Mouse (Mus musculus) kidney, adult 11 months (tissue): Measurements from ENCODE around the gene Fbxl22.
A peak's percentile ranks its signal among the peaks of the same experiment; 100 is the strongest.

Experiments
- DNase-seq: peaks from one replicate; pipeline ENCODE4 v3.0.0; 2022

The Fbxl22 gene

DNA sequence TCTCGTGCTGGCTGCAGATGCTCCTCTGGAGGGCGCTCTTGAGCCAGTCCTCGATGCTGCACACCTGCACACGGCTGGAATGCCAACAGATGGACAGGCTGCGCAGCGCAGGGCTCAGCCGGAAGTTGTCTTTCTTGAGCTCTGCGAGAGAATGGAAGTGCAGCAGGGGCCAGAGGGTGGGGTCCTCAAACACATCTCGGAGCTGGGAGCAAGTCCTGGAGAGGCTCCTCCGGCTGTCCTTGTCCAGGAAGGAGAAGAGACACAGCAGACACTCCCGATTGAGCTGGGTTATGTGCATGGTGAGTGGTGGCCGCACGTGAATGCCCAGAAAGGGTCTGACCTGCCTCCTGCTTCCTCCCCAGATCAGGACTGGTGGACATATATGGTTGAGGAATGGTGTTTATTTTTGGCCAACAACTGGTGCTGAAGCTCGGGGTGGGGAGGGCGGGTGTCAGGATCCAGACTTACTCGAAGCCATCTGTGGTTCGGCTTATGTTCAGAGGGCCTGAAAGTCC is at the start of gene Fbxl22:
Fbxl22 (minus strand) TSS at position 338 of the 515 bp plus-strand sequence.
- DNase-seq: peak; percentile 80

GRCm38 (mm10) chr9:66562215-66562614 is 47.8 kb upstream of the Fbxl22 start:
- no peak for DNase-seq

- DNase-seq: peak; percentile 50
These were observed 47.1 kb upstream of the Fbxl22 start for GRCm38 (mm10) chr9:66561496-66561895.

- no peak for DNase-seq
These were observed 46.3 kb upstream of the Fbxl22 start for GRCm38 (mm10) chr9:66560728-66561127.

DNA sequence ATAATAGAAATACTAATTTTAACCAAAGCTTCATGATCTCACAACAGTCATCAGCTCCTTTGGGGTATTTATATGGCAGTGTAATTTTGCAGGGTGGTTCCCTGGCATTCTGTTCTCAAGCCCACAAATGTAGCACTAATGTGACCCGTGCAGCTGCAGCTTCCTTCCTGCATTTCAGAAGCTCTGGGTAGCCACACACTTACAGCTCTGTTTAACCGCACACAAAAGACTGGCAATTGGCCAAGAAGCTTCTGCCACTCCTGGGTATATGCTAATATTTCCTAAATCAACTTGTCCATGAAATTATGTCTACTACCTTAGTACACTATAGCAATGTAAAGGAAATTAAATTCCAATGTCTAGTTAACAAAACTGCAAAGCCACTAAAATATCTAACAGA is 45.9 kb upstream of the Fbxl22 start:
- no peak for DNase-seq

GRCm38 (mm10) chr9:66558971-66559370 is 44.6 kb upstream of the Fbxl22 start:
- peak; percentile 44 for DNase-seq

GRCm38 (mm10) chr9:66542785-66543184 is 28.4 kb upstream of the Fbxl22 start:
- no peak for DNase-seq

GRCm38 (mm10) chr9:66521595-66521994 is 7.2 kb upstream of the Fbxl22 start:
- no peak for DNase-seq

- no peak for DNase-seq
These were observed 5.9 kb upstream of the Fbxl22 start for GRCm38 (mm10) chr9:66520299-66520698.

DNA sequence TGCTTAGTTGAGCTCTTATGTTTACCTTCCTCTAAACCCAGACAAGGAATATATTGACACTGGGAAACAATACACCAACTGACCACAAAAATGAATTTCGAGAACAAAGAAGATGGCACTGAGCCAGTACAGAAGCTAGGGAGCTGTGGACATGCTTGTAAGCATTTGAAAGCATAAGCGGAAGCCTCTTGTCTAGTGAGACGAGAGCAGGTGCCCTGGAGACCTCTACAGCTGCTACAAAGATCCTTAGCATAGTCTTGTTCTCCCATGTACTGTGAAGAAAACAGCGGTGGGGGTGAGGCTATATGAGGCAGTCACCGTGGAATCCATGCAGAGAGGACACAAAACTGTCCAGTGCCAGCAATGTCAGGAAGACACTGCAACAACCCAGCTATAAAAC is 4.5 kb upstream of the Fbxl22 start:
- no peak for DNase-seq

DNA sequence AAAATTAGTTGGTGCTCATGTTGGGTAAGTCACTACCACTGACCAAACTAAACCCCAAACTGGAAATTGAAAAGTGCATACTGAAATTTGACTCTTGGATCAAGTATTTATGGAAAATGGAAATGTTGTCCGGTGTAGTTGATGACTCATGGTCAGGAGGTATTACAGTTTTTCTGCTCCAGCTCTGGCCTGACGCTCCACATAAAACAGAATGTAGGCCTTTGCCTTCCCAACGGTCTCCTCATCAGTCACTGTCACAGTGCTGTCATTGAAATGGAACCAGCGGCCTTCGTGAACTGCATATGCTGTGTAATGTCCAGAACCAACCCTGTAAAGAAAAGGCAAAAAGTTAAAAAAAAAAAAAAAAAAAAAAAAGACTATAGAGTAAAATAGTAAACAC is 3.9 kb upstream of the Fbxl22 start:
- no peak for DNase-seq

DNA sequence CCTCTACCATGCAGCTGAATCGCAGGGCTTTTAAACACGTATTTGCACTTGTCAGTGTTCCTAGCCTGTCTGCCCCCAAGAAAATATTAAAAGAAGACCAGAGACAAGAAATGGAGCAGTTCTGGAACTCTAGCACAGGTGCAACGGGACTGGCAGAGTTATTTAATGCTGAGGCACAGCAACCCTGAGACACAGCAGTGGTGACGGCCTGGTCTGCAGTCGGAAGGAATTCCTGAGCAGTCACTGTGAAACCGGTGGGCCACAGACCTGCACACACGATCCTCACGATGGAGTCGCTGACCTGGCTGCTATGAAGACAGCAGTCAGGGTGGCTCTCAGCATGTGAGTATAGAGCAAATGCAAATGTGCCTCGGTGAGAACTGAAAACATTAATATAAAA is 3.4 kb upstream of the Fbxl22 start:
- DNase-seq: no peak

GRCm38 (mm10) chr9:66516296-66516940 is 2.0 kb upstream of the Fbxl22 start:
- no peak for DNase-seq

DNA sequence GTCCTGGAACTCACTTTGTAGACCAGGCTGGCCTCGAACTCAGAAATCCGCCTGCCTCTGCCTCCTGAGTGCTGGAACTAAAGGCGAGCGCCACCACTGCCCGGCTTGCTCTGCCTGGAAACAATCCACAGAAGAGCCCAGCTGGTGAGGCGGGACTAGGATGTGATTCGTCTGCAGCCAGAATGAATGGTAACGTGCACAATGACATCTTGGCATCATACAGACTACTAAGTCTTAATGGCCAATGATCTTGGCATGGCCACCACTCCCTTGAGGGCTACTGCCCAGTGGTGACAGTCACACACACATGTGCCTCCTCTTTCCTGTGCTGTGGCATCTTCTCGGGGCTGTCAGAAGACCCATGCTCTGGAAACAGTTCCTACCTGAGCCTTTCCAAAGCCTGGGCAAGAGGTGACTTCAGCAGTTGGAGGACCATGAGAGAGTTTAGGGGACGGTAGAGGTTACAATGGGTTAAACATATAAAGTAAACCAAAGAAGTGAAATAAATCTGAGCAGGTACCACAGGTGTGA is 1.4 kb upstream of the Fbxl22 start:
- no peak for DNase-seq

GRCm38 (mm10) chr9:66515115-66515514 is 722 bp upstream of the Fbxl22 start:
- no peak for DNase-seq

DNA sequence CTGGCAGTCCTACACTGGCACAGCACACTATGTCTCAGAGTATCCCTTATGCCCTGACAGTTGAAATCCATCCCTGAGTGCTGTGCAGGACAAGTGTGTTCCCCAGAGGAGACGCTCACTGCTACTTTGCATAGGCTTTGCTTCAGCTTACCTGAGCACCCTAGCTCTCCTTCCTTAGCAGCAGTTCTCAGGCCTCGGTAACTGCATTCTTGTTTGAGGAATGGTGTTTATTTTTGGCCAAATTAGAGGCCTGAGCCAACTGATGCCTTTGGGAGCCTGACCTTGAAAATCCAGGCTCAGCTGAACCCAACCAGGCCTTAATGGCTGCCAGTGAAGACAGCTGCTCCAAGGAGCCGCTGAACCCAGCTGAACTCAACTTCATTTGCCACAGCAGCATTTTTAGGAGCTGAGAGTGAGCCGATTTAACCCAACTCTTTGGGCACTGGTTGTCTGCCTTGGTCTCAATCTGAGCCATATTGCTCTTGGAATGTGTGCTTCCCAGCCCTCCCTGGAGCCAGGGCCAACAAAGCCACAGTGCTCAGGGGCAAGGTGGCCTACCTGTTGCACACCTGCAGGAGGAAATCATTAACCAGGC is 635 bp downstream of the Fbxl22 start:
- DNase-seq: no peak

DNA sequence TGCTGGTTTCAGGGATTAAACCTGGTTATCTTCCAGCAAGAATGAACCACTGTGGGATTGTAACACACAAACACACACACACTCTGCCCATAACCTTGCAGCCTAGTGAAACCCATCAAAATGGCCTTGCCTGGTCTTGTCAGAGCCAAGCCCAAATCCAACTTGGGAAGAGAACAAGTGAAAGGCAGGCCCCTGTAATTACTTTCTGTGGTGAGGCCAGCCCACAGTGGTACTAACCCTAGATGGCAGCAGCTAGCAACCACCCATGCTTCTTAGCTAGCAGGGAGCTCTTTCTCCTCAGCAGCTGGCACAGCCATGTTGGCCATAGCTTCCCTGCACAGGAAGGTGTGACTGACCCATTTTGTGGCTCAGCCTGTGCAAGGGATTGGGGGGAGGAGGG is 1.2 kb downstream of the Fbxl22 start:
- peak; percentile 28 for DNase-seq

GRCm38 (mm10) chr9:66512351-66512671 is 2.1 kb downstream of the Fbxl22 start:
- peak; percentile 91 for DNase-seq

DNA sequence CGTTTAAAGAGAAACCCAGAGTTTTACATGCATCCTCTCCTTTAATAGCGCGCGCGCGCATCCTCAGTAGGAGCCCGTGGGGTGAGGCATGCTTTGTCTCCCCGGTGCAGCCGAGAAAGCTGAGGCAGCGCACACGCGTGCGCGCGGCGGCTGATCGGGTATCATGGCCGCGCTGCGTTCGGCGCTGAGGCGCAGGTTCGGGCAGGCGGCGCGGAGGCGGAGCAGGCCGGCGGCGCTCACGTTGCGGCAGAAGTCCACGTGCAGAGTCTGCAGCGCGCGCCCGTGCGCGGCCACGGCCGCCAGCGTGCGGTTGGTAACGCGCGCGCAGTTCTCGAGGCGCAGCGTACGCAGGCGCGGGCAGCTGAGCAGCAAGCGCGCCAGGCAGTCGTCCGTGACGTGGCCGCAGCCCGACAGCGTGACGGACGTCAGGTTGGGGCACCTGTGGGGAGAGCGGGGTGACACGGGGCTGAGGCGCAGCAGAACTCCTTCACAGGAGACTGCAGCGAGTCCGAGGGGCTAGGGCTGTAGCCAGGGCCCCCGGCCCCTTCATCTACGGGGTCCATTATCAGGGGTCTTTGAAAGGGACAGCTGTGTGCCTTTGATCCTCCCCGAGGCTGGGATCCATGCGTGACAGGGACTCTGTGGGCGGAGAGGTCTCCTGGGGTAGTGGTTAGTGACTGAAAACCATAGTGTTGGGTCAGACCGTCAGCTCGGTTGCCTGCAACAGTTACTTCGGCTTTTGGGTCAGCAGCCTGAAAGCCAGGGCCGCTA is 2.6 kb downstream of the Fbxl22 start:
- peak; percentile 95 for DNase-seq

GRCm38 (mm10) chr9:66510944-66511343 is 3.4 kb downstream of the Fbxl22 start:
- peak; percentile 27 for DNase-seq

- DNase-seq: no peak
These were observed 4.0 kb downstream of the Fbxl22 start for GRCm38 (mm10) chr9:66510351-66510841.

- DNase-seq: no peak
These were observed 5.4 kb downstream of the Fbxl22 start for GRCm38 (mm10) chr9:66508890-66509399.

GRCm38 (mm10) chr9:66507684-66508083 is 6.7 kb downstream of the Fbxl22 start:
- DNase-seq: no peak
